Mouse (Mus musculus) T-helper 1 cell (primary cell): ENCODE measurements around the gene Tmem207.

Experiments used
- in situ Hi-C: fragments of 300-600 bp; cut with MboI, MseI; formaldehyde crosslinking; loops from one replicate; pipeline ENCODE4 v1.15.1; 2025; ENCODE audit warnings: high pct_unique_total_duplicates

Tmem207 gene

DNA sequence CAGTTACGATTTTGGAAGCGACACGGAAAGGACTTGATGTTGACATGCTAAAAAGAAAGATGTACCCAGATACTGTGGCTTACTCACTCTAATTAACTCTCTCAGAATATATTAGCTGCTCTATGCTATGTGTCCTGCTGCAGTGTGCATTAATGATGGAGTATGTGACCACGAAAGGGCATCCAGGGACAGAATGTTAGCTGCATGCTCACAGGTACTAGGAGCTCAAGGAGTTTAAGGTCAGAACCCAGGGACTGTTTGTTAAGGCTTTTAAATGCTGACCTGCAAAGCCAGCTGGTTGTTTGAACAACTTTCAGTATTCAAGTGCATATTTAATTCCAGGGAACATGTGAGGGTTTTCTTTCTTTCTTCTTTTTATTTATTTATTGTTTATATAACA lies at the start of gene Tmem207:
Gene Tmem207 (minus strand): TSS at position 101 of the 400 bp plus-strand sequence.
- in situ Hi-C loops = no loop called here

GRCm38 (mm10) chr16:26574173-26574572 lies 47.6 kb upstream of the Tmem207 start:
- in situ Hi-C loops = loop anchor here (10.0 kb wide), 1 partner anchor 599 kb away; no protein-coding TSS in a partner anchor

GRCm38 (mm10) chr16:26571836-26572235 lies 45.3 kb upstream of the Tmem207 start:
- in situ Hi-C loops = loop anchor here (10.0 kb wide), 1 partner anchor 597 kb away; no protein-coding TSS in a partner anchor

DNA sequence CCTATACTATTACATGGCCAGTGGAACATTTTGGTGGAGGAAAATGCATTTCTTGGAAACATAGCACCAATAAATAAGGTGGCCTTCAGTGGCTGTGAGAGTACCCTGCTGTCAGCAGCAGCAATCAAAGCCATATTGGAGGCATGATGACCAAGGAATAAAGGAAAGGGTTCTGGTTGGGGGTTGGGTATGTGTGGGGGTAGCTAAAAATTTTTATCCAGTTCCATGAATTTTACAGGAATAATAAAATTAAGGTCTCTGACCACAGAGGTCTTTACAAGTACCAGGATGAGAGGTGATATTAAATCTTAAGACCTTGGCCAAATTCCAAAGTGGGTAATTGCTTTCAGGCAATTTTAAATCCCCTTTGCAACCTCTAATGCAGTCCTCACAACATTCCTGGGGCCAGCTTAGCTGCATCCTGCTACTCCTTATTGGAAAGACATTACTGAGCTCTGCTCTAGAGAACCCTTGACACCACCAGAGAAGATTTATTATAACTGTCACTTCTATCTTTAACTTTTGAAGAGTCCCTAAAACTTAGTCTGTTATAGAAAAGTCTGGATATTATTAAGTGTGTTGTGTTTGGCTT lies 42.9 kb upstream of the Tmem207 start:
- in situ Hi-C loops = no loop called here

- in situ Hi-C loops = no loop called here
Measured at GRCm38 (mm10) chr16:26562771-26563170, 36.2 kb upstream of the Tmem207 start.

- in situ Hi-C loops = no loop called here
Measured at GRCm38 (mm10) chr16:26561743-26562142, 35.2 kb upstream of the Tmem207 start.

DNA sequence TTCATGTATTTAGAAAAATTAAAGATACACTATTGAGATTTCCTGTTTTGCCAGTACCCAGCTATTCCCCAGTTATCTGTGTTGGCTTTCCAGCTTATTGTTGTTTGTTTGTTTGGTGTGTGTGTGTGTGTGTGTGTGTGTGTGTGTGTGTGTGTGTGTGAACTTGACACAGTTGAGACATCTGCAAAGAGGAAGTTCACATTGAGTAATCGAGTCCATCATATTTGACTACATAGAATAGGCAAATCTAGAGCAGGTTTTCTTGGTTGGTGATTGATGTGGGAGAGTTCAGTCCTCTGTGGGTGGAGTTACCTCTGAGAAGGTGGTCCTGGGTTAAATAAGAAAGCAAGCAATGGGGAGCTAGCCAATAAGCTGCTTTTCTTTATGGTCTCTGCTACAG lies 32.2 kb upstream of the Tmem207 start:
- in situ Hi-C loops = no loop called here

- in situ Hi-C loops = no loop called here
Measured at GRCm38 (mm10) chr16:26552234-26552633, 25.7 kb upstream of the Tmem207 start.

DNA sequence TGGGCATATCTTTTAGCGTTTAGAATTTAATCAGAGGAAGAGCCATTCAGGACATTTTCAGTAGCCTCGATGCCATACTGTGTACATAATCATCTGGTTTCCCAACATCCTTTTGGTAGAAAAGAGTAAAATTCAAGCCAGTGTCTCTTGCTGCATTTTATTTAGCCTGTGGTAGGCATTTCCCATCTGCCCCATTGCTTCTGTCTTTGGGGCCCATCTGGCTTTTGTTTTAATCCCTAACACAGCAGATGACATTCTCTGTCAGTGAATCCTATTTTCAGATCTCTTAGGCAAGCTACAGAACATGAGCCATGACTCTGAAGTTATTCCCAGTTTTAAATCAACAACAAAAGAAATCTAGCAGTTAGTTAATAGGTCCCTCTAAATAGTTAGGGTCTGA lies 22.7 kb upstream of the Tmem207 start:
- in situ Hi-C loops = no loop called here

DNA sequence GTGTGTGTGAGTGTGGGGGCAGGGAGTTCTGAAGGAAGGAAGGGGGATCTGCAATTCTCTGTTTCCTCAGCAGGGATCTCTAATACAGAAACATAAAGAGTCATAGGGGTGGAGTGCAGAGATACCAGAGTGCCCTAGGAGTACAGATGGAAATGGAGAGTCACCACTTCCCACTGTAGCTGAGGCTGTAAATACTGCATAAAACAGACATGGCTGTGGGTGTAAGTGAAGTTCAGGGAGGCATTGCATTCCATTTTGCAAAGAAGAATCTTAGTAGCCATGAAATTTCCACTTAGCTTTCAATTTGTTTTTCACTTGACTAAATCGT lies 20.3 kb upstream of the Tmem207 start:
- in situ Hi-C loops = no loop called here

DNA sequence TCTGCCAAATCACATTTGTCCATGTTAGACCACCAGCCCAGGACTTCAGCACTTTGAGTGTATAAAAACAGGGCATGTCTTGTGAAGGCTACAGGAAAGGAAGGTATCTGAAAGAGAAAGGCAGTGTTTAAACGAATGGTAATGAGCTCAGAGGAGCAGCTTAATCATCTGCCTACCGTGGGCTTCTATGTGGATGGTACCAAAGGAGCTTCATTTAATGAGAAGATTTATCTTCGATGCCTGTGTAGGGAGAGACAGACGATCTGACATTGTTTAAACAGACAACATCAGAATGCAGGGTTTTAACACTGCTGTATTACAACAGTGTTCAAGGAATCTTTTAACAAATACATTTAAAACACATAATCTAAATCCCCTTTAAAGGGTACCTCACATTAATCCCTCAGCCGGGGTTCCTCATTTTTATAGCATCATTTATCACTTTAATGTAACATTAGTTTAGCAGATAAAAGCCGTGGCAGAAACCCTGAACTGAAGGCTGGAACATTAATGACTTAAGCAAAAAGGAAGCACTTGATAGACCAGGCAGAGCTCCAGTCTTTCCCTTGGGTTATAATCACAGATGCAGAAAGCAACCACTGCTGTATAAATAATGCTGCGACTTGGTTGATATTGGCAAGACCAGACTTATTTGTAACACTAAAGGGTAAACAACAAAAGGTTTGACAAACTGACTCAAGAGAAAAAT lies 19.8 kb upstream of the Tmem207 start:
- in situ Hi-C loops = no loop called here

DNA sequence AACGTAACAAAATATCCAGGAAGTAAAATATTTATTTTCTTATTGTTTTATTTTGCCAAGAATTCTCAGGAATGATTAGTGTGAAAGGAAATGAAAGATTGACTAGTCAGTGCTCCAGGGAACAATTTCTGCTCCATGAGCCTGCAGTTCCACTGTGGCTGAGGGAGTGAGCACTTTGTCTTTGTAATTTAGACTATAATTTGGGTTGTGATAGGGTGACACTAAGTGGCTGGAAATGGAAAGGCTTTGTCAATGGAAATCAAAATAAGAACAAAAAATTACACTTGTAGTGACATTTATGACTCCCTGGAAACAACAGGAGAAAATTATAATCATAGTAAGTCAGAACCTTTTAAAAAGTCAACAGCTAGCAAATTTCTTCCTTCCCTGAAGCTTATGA lies 5.7 kb upstream of the Tmem207 start:
- in situ Hi-C loops = no loop called here

- in situ Hi-C loops = no loop called here
Measured at GRCm38 (mm10) chr16:26530451-26530850, 3.9 kb upstream of the Tmem207 start.

GRCm38 (mm10) chr16:26527931-26528666 lies 1.5 kb upstream of the Tmem207 start:
- in situ Hi-C loops = no loop called here

GRCm38 (mm10) chr16:26525832-26526231 lies 737 bp downstream of the Tmem207 start:
- in situ Hi-C loops = no loop called here

GRCm38 (mm10) chr16:26519596-26519995 lies 7.0 kb downstream of the Tmem207 start:
- in situ Hi-C loops = loop anchor here (25.0 kb wide), 1 partner anchor 807 kb away; no protein-coding TSS in a partner anchor

- in situ Hi-C loops = loop anchor here (25.0 kb wide), 1 partner anchor 793 kb away; no protein-coding TSS in a partner anchor
Measured at GRCm38 (mm10) chr16:26504961-26505360, 21.6 kb downstream of the Tmem207 start.

- in situ Hi-C loops = loop anchor here (25.0 kb wide), 1 partner anchor 788 kb away; no protein-coding TSS in a partner anchor
Measured at GRCm38 (mm10) chr16:26500738-26501137, 25.8 kb downstream of the Tmem207 start.

DNA sequence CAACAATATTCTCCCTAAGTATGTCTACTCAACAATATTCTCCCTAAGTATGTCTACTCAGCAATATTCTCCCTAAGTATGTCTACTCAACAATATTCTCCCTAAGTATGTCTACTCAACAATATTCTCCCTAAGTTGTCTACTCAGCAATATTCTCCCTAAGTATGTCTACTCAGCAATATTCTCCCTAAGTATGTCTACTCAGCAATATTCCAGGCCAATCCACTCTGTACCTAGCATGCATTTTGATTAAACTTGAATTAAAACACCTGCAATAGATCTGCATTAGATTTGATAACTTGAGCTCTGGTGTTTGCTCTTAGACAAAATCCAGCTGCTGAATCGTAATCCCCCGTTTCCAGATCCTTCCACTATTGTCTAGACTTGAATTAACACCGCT lies 26.9 kb downstream of the Tmem207 start:
- in situ Hi-C loops = loop anchor here (10.0 to 25.0 kb wide), 2 partner anchors 535 to 787 kb away; no protein-coding TSS in a partner anchor

DNA sequence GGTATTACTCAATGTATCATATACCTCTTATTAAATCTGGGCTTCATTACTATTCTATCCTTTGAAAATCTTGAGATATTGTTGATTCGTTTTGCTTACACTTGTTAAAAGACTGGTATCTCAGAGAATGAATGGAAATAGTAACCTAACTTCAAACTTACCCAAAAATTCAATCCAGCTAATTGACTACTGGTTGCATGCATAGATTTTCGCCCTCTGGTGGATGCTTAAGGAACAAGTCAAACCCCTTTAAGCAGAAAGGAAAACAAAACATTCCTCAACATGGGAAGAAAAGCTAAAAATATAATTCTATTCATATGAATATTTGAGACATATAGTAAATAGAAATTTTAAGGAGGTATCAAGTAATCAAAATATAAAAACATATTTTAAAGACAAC lies 30.8 kb downstream of the Tmem207 start:
- in situ Hi-C loops = loop anchor here (10.0 kb wide), 1 partner anchor 531 kb away; no protein-coding TSS in a partner anchor

- in situ Hi-C loops = no loop called here
Measured at GRCm38 (mm10) chr16:26471254-26471653, 55.3 kb downstream of the Tmem207 start.

DNA sequence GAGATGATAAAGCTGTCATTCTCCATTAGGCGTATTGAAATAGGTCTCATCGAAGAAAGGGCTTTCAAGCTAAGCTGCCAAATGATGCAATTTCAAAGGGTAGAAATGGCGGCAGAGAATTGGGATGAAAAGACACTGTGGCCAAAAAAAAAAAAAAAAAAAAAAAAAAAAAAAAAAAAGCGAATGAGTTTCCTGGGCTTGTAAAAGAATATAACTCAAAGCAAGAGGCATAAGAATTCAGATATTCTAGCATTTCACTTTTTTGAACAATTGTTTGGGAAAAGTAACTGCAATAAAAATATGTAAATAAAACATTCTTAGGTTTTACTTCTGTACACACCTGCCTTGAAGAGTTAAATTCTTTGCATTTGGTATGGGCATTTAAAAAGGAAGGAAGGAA lies 60.0 kb downstream of the Tmem207 start:
- in situ Hi-C loops = no loop called here
